18 mouse cellular contexts compared by ENCODE assay signal in genomic region chr6:86543869-86544268, GRCm38 (mm10).
"Had no signal": no experiment of that assay in that cellular context is flagged by ENCODE, and none has a peak within 500 bp of the region (broad histone marks: within the 10 kb centered on the region; RNA-seq: fewer than 3 reads in every experiment).

No protein-coding gene starts in this region.

- ATAC-seq: midbrain, embryonic 16.5 days had no signal

- H3K27me3 ChIP-seq: neural tube, embryonic 13.5 days; neural tube, embryonic 15.5 days had no signal

- H3K4me3 ChIP-seq: midbrain, embryonic 10.5 days; myocyte; neural tube, embryonic 13.5 days; neural tube, embryonic 15.5 days had no signal

- H3K4me2 ChIP-seq: lung, embryonic 14.5 days; neural tube, embryonic 13.5 days; neural tube, embryonic 15.5 days had no signal

- H3K9me3 ChIP-seq: midbrain, embryonic 10.5 days; neural tube, embryonic 15.5 days had no signal

- H3K4me1 ChIP-seq: midbrain, embryonic 10.5 days; neural tube, embryonic 13.5 days; neural tube, embryonic 15.5 days had no signal

- H3K9ac ChIP-seq: lung, embryonic 14.5 days; neural tube, embryonic 13.5 days; neural tube, embryonic 15.5 days had no signal

- H3K27ac ChIP-seq: midbrain, embryonic 10.5 days; neural tube, embryonic 13.5 days; neural tube, embryonic 15.5 days had no signal

- DNase-seq: lung, adult 18-20 months; lung, embryonic 14.5 days; lung, postnatal 10 days; lung, postnatal 4 days; midbrain, embryonic 14.5 days; retina, postnatal 1 day; right cerebral cortex, adult 18-20 months; right cerebral cortex, postnatal 25 days; right cerebral cortex, postnatal 4 days; spleen, adult 18-20 months; thymus, adult 18-20 months; thymus, postnatal 25 days; thymus, postnatal 4 days had no signal
